Mouse (Mus musculus) cerebellum, adult 9-10 months (tissue): Measurements from ENCODE around the gene Fez1.
A peak's percentile ranks its signal among the peaks of the same experiment; 100 is the strongest.

Experiments
- DNase-seq: peaks from one replicate; pipeline ENCODE4 v3.0.0; 2022

Fez1 gene

DNA sequence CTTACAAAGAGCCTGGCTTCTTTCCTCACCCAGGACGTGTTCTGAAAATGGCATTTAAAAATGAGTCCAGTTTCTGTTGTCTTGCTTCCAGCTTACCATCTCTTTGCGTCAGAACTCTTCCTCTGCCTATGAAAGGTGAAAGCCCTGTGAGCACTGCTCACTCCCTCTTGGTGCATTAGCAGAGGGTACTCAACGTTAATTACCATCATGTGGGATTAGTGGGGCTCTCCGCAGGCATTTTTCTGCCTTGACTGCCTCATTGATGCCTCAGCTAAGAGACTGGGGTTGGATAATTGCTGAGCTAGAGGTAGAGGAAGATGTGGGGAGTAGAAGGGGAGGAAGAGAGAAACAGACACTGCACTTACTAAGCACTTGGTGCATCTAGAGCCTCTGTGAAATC lies 24.7 kb downstream of the Fez1 start:
- DNase-seq = no peak

DNA sequence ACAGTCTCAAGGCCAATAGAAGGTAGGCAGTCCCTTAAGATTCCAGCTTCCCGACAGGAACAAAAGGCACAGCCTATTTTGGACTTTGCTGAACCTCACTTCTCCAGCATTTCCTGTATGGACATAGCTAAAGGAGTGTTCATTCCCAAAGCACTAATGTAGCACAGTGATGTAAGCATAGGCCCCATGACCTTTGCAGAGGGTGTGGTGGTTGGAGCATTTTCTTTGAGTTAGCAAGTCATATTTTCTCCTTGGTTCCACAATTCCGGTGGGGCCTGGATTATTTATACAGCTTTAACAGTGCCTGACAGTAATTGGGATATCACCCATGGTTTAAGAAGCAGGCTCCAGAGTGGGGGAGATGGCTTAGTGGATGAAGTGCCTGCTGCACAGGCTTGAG lies 27.0 kb downstream of the Fez1 start:
- DNase-seq = no peak

DNA sequence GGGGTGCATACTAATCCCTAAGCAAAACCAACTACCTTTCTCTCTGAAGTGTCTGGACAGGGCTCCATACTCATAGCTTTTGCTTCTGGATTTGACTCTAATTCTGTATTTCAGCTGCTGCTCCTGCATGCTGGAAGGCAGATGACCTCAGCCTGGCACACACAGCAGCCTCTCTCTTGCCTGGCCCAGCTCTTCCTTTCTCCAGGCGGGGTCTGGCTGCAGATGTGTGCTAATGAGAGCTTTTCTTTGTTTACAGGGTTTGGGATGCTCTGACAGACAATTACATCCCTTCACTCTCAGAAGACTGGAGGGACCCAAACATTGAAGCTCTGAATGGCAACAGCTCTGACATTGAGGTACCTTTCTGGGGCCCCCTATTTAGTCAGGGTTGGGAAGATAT lies 28.4 kb downstream of the Fez1 start:
- DNase-seq = no peak

DNA sequence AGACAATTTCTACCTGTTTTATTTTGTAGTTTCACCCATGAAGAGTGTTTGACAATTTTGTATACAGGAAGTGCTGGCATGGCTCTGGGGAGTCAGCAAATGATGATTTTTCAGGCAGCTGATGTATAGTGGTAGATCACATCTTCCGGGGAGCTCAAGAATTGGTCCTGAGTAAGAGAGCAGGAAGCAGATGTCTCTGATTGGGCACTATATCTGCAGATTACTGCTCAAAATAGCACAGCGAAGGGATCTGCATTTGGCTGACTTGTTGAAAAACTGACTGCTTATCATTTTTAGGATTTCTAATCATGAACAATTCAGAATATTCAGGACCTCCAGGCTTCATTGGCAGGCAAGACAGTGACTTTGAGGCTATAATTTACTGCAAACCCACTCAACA lies 30.5 kb downstream of the Fez1 start:
- DNase-seq = no peak

DNA sequence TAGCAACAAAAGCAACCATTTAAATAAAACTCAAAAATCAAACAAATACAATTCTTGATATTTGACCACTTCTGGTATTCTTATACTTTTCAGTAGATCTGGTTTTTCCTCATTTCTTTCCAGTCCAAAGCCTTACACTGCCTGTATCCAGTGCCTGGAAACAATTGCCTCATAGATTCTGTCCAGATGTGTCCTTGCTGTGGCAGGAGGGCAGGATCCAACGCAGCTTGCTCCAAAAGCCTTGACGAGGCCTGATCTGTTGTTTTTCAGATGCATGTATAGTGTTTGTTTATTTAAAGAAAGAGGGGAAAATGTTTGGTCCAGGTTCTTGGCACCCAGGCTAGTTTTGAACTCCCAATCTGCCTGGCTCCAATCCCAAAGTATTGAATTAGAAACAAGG lies 34.7 kb downstream of the Fez1 start:
- no peak for DNase-seq

DNA sequence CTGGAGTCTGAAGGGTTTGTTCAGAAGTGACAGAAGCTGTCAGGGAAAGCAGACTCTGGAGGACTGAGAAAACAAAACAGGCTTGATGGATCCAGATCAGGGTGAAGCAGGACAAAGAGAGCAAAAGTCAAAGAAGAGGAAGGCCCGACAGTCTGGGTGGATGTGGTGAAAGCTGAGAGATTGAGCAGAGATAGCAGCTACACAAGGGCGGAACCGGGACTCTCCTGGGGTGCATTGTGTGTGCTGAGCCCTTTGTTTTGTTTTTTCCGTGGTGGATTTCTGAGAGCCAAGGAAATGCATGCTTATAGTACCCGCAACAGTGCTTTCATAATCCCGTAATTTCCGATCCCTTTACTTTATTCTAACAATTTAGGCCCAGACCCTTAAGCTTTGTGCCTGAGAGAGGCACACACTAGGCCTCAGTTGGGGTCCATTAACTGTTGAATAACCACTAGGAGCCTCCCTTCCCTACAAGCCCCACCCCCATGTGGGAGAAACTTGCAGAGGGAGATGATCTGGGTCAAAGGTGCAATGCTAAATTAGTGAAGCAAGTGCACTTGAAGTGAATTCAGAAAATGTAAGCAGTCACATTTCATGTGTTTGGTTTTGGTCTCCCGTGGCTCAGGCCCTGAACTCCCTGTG lies 35.9 kb downstream of the Fez1 start:
- no peak for DNase-seq

DNA sequence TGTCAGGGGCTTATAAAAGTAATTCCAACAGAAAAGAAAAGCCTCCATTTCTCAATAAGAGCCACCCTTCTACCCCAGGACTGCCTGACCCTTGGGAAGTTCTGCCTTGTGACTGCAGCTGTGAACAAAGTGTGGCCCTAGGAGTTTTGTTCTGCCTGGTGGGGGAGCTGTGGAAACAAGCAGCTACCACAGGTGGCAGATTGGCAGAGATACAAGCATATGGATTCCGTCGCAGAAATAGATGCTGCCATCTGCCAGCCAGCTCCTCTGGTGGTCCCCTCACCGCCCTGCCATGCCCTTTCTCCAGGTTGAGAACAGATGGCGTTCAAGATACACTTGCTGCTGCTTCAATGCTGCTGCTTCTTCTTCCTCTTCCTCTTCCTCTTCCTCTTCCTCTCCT lies 37.0 kb downstream of the Fez1 start:
- peak; percentile 98 for DNase-seq

DNA sequence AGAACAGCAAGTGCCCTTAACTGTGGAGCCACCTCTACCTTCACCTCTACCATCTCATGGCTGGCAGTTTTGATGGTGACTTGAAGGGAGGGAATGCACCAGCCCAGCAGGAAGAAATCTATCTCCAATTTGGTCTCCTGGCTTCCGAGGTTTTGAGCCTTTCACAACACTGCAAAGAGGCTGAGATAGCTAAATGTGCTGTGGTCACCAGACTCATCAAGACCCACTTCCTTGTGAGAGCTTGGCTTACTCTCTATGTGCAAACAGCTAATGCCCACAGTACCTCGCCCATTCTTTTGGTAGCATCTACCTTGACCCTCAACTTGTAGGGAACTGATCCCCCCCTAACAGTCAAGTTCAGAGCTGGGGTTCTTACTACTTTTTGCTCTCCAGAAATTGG lies 40.9 kb downstream of the Fez1 start:
- DNase-seq = no peak

DNA sequence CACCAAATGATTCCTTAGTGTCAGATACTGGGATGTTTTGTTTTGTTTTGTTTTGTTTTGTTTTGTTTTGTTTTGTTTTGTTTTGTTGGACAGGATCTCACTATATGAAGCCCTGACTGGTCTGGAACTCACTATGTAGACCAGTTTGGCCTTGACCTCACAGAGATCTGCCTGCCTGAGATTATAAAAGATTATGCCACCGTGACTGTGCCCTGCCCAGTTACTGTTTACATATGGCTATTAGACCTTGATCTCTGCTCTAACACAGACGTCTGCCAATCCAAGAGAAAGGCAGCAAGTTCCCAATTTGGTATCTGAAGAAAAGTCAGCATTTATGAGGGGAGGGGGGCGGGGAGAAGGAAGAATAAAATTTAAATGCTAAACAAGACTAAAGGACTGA lies 42.0 kb downstream of the Fez1 start:
- DNase-seq = no peak

DNA sequence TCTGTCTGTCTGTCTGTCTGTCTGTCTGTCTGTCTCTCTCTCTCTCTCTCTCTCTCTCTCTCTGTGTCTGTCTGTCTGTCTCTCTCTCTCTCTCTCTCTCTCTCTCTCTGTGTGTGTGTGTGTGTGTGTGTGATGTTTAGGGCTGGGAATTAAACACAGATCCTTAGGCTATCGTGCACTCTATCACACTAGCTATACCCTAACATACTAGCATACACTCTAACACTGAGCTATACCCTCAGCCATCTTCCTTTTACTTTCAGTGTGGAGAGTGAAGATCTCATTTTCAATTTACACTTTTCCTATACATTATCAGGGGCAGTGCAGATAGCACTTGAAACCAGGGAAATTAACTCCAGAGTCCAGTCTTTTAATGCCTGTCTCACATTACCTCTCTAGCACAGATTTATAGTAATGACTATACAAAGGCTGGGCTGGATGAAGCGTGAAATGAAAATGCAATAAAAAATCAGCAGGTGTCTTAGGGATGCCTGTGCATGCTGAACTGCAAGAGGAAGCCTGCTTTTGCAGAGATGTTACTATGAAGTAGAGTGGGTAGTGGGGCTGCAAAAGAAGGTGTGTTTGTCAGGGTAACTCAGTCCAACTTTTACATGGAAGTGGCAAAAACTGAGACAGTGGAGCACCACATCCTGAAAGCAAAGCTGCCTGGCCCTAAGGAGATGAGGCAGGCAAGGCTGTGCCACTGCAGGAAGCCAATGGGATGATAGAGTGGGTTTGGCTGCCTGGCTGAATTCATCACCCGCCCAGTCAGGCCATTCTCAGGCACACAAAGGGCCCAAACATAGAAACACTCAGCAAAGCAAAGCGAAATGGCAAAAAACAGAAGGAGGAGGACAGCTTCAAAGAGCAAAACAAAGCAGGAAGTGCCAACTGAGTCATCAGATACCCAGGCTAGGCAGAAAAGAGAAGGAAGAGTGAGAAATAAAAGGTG lies 43.5 kb downstream of the Fez1 start:
- DNase-seq = no peak

DNA sequence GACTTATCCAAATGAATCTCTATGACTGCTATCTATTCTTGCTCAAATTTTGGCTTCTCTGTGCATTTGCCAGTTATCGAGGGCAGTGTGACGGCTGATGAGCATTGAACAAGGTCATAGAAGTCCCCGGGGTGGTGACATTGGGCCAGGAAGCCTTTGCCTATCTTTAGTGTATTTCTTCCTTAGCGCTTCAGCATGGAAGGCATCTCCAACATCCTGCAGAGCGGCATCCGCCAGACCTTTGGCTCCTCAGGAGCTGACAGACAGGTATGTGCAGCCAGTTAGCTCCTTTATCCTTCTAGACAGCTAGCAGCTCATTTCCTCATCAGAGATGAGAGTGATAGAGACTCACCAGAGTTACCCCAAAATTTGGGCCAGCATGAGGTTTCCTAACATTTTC lies 47.0 kb downstream of the Fez1 start:
- DNase-seq = no peak

DNA sequence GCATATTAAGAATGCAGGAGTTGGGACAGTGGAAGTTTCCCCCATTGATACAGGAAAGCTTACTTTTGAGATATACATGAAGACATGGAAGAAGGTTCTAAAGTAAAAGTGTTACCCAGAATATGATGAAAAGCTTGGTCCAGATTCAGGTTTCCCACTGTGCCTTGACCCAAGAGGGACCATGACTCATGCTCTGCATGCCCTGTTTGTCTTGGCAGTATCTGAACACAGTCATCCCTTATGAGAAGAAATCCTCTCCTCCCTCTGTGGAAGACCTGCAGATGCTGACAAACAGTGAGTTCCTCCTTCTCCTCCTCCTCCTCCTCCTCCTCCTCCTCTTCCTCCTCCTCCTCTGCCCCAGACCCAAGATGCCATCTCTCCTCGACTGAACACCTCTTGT lies 48.6 kb downstream of the Fez1 start:
- DNase-seq = peak; percentile 77

DNA sequence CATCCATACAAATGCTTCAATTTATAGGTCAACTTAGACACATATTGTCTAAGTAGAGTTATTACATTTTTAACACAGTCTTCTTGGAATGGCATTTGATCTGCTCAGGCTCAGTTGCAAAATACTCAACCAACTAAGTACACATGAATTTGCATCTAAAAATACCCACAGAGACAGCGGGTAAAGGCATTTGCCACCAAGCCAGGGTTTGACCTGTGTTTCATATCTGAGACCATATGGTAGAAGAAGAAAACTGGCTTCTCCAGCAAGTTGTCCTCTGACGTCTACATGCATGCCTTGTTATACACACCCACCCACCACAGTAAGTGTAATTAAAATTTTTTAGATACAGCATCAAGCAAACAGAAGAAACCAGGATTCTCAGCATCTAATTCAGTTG lies 52.1 kb downstream of the Fez1 start:
- DNase-seq = no peak

DNA sequence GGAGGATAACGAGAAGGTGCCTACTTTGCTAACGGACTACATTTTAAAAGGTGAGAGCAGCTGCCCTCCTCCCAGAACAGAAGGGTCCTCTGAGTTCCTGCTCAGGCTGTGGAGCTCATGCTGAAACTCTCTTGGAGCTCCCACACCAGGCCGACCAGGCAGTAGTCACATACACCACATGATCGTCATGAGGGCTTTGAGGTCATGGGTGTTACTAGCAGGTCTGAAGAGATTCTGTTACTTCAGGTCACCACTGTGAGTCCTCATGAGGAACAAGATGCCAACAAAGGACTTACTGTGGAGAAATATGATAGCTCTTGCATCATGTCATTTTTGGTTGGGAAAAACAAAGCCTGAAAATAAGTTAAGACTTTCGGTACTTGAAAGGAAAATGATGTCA lies 54.6 kb downstream of the Fez1 start:
- DNase-seq = no peak

DNA sequence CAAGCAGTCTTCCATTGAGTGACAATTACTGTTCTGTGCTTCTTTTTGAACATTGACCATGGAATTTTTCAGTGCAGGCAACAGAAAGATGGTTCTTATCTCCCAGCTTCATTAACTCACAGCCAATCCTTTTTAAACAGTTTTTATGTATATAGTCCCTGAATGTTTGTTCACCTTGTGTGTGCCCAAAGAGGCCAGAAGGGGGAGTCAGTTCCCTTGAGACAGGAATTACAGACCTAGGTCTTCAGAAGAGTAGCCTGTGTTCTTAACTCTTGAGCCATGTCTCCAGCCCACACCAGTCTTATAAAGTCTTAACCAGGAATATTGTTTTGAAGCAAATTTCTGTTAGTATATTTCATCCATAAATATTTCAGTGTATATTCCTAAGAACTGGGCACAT lies 55.1 kb downstream of the Fez1 start:
- no peak for DNase-seq

DNA sequence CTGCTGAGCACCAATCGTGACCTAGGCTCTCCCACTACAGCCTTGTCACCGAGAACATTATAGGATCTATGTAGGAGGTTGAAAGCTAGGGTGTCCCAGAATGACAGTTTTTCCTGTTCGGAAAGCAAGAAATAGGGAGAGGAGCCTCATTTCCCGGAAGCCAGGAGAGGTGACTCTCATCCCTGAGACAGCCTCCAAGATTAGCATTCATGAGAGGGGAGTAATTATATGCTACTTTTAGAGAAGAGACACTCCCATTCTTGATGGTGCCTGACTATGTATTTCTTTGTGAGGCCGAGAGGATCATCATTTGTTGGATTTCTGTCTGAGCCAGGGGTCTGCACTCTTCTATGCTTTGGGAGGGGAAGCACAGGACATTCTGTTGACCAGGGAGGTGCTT lies 60.0 kb downstream of the Fez1 start:
- DNase-seq = no peak

DNA sequence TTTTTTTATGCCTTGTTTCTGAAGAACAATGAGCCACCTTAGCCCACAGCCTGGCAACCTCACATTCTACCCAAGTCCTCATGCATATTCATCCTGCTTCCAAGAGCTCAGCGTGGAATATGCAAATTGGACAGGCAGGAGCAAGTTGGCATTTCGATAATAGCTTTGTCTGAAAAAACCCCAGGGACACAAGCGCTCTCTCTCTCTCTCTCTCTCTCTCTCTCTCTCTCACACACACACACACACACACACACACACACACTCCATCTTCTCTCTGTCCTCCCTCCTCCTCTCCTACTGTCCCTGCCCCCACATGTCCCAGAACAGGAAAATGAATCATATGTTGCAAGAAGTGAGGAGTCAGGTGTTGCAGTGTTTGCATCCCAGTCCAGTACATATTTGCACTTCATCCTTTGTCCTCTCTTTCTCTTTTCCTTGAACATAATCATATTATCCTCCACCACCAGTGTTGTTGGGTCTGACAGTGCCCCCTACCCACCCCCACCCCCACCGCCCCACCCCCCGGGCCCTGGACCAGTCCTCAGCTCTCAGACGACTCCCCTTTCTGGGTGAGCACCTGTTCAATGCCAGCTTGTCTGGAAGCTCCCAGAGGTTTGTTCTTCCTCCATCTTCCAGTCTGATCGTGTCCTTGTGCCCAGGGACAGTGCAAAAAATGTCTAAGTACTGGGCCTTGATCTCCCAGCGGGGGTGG lies 60.5 kb downstream of the Fez1 start:
- DNase-seq = no peak

DNA sequence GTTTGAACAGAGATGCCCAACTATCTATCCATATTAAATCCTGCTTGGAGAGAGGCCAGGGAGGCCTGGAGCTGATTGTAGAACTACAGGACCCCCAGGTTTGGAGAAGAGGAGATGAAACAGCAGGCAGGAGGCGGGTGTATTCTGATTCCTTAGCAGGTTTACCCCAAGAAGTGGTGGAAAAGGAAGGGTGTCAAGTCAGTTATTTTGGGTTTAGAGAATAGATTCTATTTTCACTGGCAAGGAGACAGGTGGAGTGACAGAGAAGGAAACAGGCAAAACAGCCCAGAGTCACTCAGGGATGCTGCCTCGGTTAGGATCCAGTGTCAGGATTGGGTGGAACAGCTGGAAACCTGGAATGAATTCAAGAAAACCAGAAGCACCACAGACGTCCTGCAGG lies 61.9 kb downstream of the Fez1 start:
- no peak for DNase-seq

DNA sequence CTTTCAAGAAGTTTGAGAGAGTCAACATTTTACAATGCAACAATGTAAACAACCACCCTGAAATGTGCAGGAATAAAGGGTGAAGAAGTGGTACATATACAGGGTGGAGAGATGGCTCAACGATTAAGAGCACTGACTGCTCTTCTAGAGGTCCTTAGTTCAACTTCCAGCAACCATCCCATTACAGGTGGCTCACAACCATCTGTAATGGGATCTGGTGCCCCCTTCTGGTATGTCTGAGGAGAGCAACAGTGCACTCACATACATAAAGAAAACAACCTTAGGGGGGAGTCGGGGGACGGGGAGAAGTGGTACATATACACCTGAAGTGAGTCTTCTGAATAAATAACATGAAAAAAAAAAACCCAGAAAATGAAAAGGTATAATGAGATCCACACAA lies 63.6 kb downstream of the Fez1 start:
- peak; percentile 68 for DNase-seq

DNA sequence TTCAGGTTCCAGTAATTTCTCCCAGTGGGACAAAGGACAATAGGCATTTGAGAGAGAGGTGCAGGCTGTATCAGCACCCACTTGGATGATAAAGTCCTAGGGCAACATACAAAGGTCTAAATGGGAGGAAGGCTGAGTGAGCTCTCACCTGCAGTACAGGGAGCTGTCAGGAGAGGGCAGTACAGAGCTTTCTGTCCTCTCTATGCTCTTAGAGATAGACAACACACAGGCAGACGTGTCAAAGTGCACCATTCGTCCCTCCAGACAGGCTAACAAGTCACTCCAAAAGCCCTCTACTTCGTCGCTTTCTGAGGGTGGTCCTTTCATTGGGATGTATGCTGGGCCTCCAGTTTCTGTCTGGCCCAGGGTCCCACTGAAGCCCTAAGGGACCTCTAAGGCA lies 68.9 kb downstream of the Fez1 start:
- DNase-seq = no peak

DNA sequence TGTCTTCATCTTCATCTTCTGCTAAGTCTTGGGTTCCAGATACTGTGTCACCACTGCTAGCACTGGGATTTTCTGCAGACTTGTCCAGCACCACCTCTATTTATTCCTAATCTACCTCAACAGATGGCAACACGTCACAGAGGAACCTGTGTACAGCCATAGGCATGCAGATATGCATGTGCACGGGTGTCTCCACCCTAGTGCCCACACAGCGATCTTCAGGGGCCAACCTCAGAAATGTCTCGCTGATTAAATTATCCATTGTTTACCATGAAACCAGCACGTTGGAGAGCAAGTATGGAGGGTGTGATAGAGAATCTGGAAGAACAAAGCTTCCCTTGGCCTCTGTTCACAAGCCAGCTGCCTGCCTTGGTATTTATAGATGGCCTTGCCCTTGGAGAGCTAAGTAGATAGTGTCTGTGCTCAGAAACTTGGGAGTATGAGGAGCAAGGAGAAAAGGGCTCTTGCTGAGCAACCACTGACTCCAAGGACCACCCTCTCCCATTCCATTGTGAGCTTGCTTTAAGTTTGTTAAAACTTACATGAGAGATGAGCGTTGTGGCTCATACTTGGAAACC lies 71.8 kb downstream of the Fez1 start:
- DNase-seq = no peak

DNA sequence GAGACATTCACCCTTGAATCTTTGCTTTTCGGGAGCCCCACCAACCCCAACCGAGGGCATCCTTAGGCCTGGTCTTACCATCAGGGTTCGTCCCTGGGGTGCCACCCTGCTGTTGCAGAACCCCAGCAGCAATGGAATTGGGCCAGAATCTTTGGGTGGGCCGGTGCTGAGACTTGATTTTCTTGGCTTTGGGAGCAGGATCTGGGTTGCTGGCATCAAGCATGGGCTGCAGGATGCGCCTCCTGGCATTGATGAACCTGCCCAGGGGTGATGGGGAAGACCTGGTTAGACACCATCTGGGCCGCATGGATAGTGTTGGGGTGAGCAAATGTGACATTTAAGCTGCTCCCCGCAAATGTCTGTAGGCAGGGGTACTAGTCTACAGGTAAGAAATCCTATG lies 72.6 kb downstream of the Fez1 start:
- DNase-seq = no peak

DNA sequence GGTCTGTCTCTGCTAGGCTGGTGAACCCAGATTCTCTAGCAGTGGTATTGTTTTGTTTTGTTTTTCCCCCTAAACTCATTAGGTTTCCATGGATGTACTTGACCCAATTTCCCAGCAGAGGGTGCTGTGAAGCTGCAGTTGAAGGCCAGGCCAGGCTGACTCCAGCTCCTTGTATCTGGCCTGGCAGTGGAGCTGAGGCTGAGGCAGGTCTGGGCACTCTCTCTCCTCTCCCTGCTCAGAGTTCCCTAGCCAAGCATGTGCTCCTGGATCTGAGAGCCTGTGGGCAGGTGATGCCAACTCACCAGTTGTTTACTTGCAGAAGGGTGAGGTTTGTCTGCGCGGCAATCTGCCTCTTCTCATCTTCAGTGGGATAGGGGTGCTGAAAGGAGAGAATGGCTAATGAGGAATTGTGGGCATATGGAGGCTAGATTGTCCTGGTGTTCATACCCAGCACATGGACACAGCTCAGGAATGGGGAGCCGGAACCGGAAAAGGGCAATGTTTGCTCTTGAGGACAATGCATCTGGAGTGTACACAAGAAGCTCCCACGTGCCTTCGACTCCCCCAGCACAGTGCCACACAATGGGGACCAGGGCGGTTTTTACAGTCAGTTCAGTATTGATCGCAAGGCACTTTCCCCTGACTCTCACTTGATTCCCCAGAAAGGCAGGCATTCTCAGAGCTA lies 73.5 kb downstream of the Fez1 start:
- peak; percentile 87 for DNase-seq
